Mouse (Mus musculus): ENCODE data around the gene Dhx34.

Dhx34 gene

GRCm38 (mm10) chr7:16208781-16209665 lies 12.8 kb downstream of the Dhx34 start:
- DNase-seq: no peak

GRCm38 (mm10) chr7:16207496-16207895 lies 14.3 kb downstream of the Dhx34 start:
- no peak for DNase-seq

- peak; percentile 38 for DNase-seq
These were observed 14.8 kb downstream of the Dhx34 start for GRCm38 (mm10) chr7:16207076-16207475.

GRCm38 (mm10) chr7:16204791-16205190 lies 17.0 kb downstream of the Dhx34 start:
- DNase-seq: no peak

GRCm38 (mm10) chr7:16203505-16203903 lies 18.3 kb downstream of the Dhx34 start:
- DNase-seq: no peak

GRCm38 (mm10) chr7:16202756-16203504 lies 18.9 kb downstream of the Dhx34 start:
- DNase-seq: no peak

GRCm38 (mm10) chr7:16201136-16201535 lies 20.7 kb downstream of the Dhx34 start:
- no peak for DNase-seq

GRCm38 (mm10) chr7:16198540-16198939 lies 23.3 kb downstream of the Dhx34 start:
- no peak for DNase-seq

GRCm38 (mm10) chr7:16197166-16197565 lies 24.7 kb downstream of the Dhx34 start:
- no peak for DNase-seq

GRCm38 (mm10) chr7:16196616-16197015 lies 25.2 kb downstream of the Dhx34 start:
- DNase-seq: no peak

- no peak for DNase-seq
These were observed 28.1 kb downstream of the Dhx34 start for GRCm38 (mm10) chr7:16193702-16194101.

- DNase-seq: peak; percentile 70
These were observed 29.5 kb downstream of the Dhx34 start for GRCm38 (mm10) chr7:16192315-16192714.

- DNase-seq: no peak
These were observed 34.3 kb downstream of the Dhx34 start for GRCm38 (mm10) chr7:16187494-16187893.

- no peak for DNase-seq
These were observed 38.2 kb downstream of the Dhx34 start for GRCm38 (mm10) chr7:16183663-16184062.

- no peak for DNase-seq
These were observed 43.7 kb downstream of the Dhx34 start for GRCm38 (mm10) chr7:16178114-16178513.

GRCm38 (mm10) chr7:16175542-16175931 lies 46.3 kb downstream of the Dhx34 start:
- DNase-seq: no peak

GRCm38 (mm10) chr7:16174597-16175541 lies 47.0 kb downstream of the Dhx34 start, which contains the start of gene Meis3:
Gene Meis3, plus strand, starts transcription at chr7:16175090.
- DNase-seq: peak; percentile 71

GRCm38 (mm10) chr7:16173146-16173545 lies 48.7 kb downstream of the Dhx34 start:
- DNase-seq: no peak

- DNase-seq: peak; percentile 52
These were observed 49.2 kb downstream of the Dhx34 start for GRCm38 (mm10) chr7:16172586-16173140.

GRCm38 (mm10) chr7:16172141-16172581 lies 49.7 kb downstream of the Dhx34 start:
- peak; percentile 78 for DNase-seq

- no peak for DNase-seq
These were observed 59.8 kb downstream of the Dhx34 start for GRCm38 (mm10) chr7:16162036-16162435.

- DNase-seq: no peak
These were observed 60.5 kb downstream of the Dhx34 start for GRCm38 (mm10) chr7:16161302-16161701.
